Mouse (Mus musculus): ENCODE data around the gene Skil. TPM values are rescaled to one million over a fixed set of nuclear protein-coding genes. Genes with fewer than 3 reads are reported as not detected.

Skil gene
- polyA plus RNA-seq, 1 experiment from 2014 or later, result 29.9 TPM

- Histone ChIP-seq H3K4me1 (ENCODE audit: control insufficient read depth, insufficient read depth, low read length) (peaks cover 4% of the 10 kb centered on the region), H3K4me3 (ENCODE audit: low read depth, low read length) (peak overlapping the region; percentile 30), H3K27ac (ENCODE audit: low read length) (no peak overlapping the region), H3K27me3 (ENCODE audit: control insufficient read depth, insufficient read depth, low read depth, low read length) (no peaks in the 10 kb centered on the region), H3K36me3 (ENCODE audit: control insufficient read depth, insufficient read depth, low read length) (no peaks in the 10 kb centered on the region), H3K9ac (ENCODE audit: low read depth, low read length) (no peak overlapping the region), H3K9me3 (replicated peaks; ENCODE audit: control insufficient read depth, low read length, poor library complexity, severe bottlenecking) (no peaks in the 10 kb centered on the region), H3K4me2 (ENCODE audit: low read length) (peak overlapping the region; percentile 54)
- peak; percentile 94 for ATAC-seq
- WGBS, result 4% methylated on average over 30 of the region's 30 CpGs
These were observed 37.9 kb upstream of the Skil start for GRCm38 (mm10) chr3:31056651-31057627.

- Histone ChIP-seq H3K4me2 (ENCODE audit: low read length) (no peak overlapping the region), H3K9me3 (replicated peaks; ENCODE audit: control insufficient read depth, low read length, poor library complexity, severe bottlenecking) (no peaks in the 10 kb centered on the region), H3K27ac (ENCODE audit: low read length) (no peak overlapping the region), H3K9ac (ENCODE audit: low read depth, low read length) (no peak overlapping the region), H3K27me3 (ENCODE audit: control insufficient read depth, insufficient read depth, low read depth, low read length) (no peaks in the 10 kb centered on the region), H3K4me3 (ENCODE audit: low read depth, low read length) (no peak overlapping the region), H3K36me3 (ENCODE audit: control insufficient read depth, insufficient read depth, low read length) (no peaks in the 10 kb centered on the region), H3K4me1 (ENCODE audit: control insufficient read depth, insufficient read depth, low read length) (peaks cover 4% of the 10 kb centered on the region)
- WGBS, result 86% methylated on average over 8 of the region's 8 CpGs
- no peak for ATAC-seq
These were observed 34.1 kb upstream of the Skil start for GRCm38 (mm10) chr3:31060745-31061102.

- no peaks in the 10 kb centered on the region for H3K36me3 ChIP-seq (ENCODE audit: control insufficient read depth, insufficient read depth, low read length)
- no peak overlapping the region for H3K4me2 ChIP-seq (ENCODE audit: low read length)
- H3K9ac ChIP-seq (ENCODE audit: low read depth, low read length), result no peak overlapping the region
- H3K9me3 ChIP-seq (replicated peaks; ENCODE audit: control insufficient read depth, low read length, poor library complexity, severe bottlenecking), result no peaks in the 10 kb centered on the region
- no peak overlapping the region for H3K27ac ChIP-seq (ENCODE audit: low read length)
- no peak overlapping the region for H3K4me3 ChIP-seq (ENCODE audit: low read depth, low read length)
- ATAC-seq, result no peak
- H3K4me1 ChIP-seq (ENCODE audit: control insufficient read depth, insufficient read depth, low read length), result peaks cover 3% of the 10 kb centered on the region
- H3K27me3 ChIP-seq (ENCODE audit: control insufficient read depth, insufficient read depth, low read depth, low read length), result no peaks in the 10 kb centered on the region
- WGBS, result 66% methylated on average over 20 of the region's 20 CpGs
These were observed 33.6 kb upstream of the Skil start for GRCm38 (mm10) chr3:31061103-31061785.

- H3K4me1 ChIP-seq (ENCODE audit: control insufficient read depth, insufficient read depth, low read length), result no peaks in the 10 kb centered on the region
- no peak for ATAC-seq
- no peak overlapping the region for H3K4me3 ChIP-seq (ENCODE audit: low read depth, low read length)
- no peaks in the 10 kb centered on the region for H3K27me3 ChIP-seq (ENCODE audit: control insufficient read depth, insufficient read depth, low read depth, low read length)
- WGBS, result 78% methylated on average over 4 of the region's 4 CpGs
- no peak overlapping the region for H3K9ac ChIP-seq (ENCODE audit: low read depth, low read length)
- no peak overlapping the region for H3K27ac ChIP-seq (ENCODE audit: low read length)
- H3K9me3 ChIP-seq (replicated peaks; ENCODE audit: control insufficient read depth, low read length, poor library complexity, severe bottlenecking), result no peaks in the 10 kb centered on the region
- H3K4me2 ChIP-seq (ENCODE audit: low read length), result no peak overlapping the region
- no peaks in the 10 kb centered on the region for H3K36me3 ChIP-seq (ENCODE audit: control insufficient read depth, insufficient read depth, low read length)
These were observed 33.1 kb upstream of the Skil start for GRCm38 (mm10) chr3:31061786-31062120.

- ATAC-seq, result no peak
- H3K9me3 ChIP-seq (replicated peaks; ENCODE audit: control insufficient read depth, low read length, poor library complexity, severe bottlenecking), result no peaks in the 10 kb centered on the region
- H3K9ac ChIP-seq (ENCODE audit: low read depth, low read length), result no peak overlapping the region
These were observed 32.5 kb upstream of the Skil start for GRCm38 (mm10) chr3:31062325-31062724.

GRCm38 (mm10) chr3:31068482-31068881 is 26.4 kb upstream of the Skil start:
- Histone ChIP-seq H3K4me3 (ENCODE audit: low read depth, low read length) (no peak overlapping the region), H3K9me3 (replicated peaks; ENCODE audit: control insufficient read depth, low read length, poor library complexity, severe bottlenecking) (no peaks in the 10 kb centered on the region), H3K4me1 (ENCODE audit: control insufficient read depth, insufficient read depth, low read length) (no peaks in the 10 kb centered on the region), H3K27me3 (ENCODE audit: control insufficient read depth, insufficient read depth, low read depth, low read length) (no peaks in the 10 kb centered on the region), H3K9ac (ENCODE audit: low read depth, low read length) (no peak overlapping the region), H3K36me3 (ENCODE audit: control insufficient read depth, insufficient read depth, low read length) (no peaks in the 10 kb centered on the region), H3K4me2 (ENCODE audit: low read length) (no peak overlapping the region), H3K27ac (ENCODE audit: low read length) (no peak overlapping the region)
- ATAC-seq, result no peak
- WGBS, result 71% methylated on average over 7 of the region's 7 CpGs

More at GRCm38 (mm10) chr3:31062325-31062724, 32.5 kb upstream of the Skil start:
- H3K4me1 ChIP-seq (ENCODE audit: control insufficient read depth, insufficient read depth, low read length), result no peaks in the 10 kb centered on the region
- H3K4me2 ChIP-seq (ENCODE audit: low read length), result no peak overlapping the region
- no peak overlapping the region for H3K27ac ChIP-seq (ENCODE audit: low read length)
- H3K36me3 ChIP-seq (ENCODE audit: control insufficient read depth, insufficient read depth, low read length), result no peaks in the 10 kb centered on the region
- no peaks in the 10 kb centered on the region for H3K27me3 ChIP-seq (ENCODE audit: control insufficient read depth, insufficient read depth, low read depth, low read length)
- no peak overlapping the region for H3K4me3 ChIP-seq (ENCODE audit: low read depth, low read length)
- 94% methylated on average over 7 of the region's 7 CpGs for WGBS

- 93% methylated on average over 14 of the region's 14 CpGs for WGBS
- Histone ChIP-seq H3K27ac (ENCODE audit: low read length) (no peak overlapping the region), H3K27me3 (ENCODE audit: control insufficient read depth, insufficient read depth, low read depth, low read length) (no peaks in the 10 kb centered on the region), H3K4me2 (ENCODE audit: low read length) (no peak overlapping the region), H3K9ac (ENCODE audit: low read depth, low read length) (no peak overlapping the region), H3K9me3 (replicated peaks; ENCODE audit: control insufficient read depth, low read length, poor library complexity, severe bottlenecking) (no peaks in the 10 kb centered on the region), H3K4me3 (ENCODE audit: low read depth, low read length) (no peak overlapping the region), H3K36me3 (ENCODE audit: control insufficient read depth, insufficient read depth, low read length) (no peaks in the 10 kb centered on the region), H3K4me1 (ENCODE audit: control insufficient read depth, insufficient read depth, low read length) (no peaks in the 10 kb centered on the region)
- ATAC-seq, result no peak
These were observed 23.1 kb upstream of the Skil start for GRCm38 (mm10) chr3:31071804-31072203.

GRCm38 (mm10) chr3:31075808-31076207 is 19.1 kb upstream of the Skil start:
- ATAC-seq, result no peak
- Histone ChIP-seq H3K4me1 (ENCODE audit: control insufficient read depth, insufficient read depth, low read length) (no peaks in the 10 kb centered on the region), H3K36me3 (ENCODE audit: control insufficient read depth, insufficient read depth, low read length) (no peaks in the 10 kb centered on the region), H3K27me3 (ENCODE audit: control insufficient read depth, insufficient read depth, low read depth, low read length) (no peaks in the 10 kb centered on the region), H3K4me3 (ENCODE audit: low read depth, low read length) (no peak overlapping the region), H3K4me2 (ENCODE audit: low read length) (no peak overlapping the region), H3K9ac (ENCODE audit: low read depth, low read length) (no peak overlapping the region), H3K9me3 (replicated peaks; ENCODE audit: control insufficient read depth, low read length, poor library complexity, severe bottlenecking) (no peaks in the 10 kb centered on the region), H3K27ac (ENCODE audit: low read length) (no peak overlapping the region)
- WGBS, result 83% methylated on average over 11 of the region's 11 CpGs

- Histone ChIP-seq H3K27ac (ENCODE audit: low read length) (no peak overlapping the region), H3K36me3 (ENCODE audit: control insufficient read depth, insufficient read depth, low read length) (no peaks in the 10 kb centered on the region), H3K4me3 (ENCODE audit: low read depth, low read length) (no peak overlapping the region), H3K4me2 (ENCODE audit: low read length) (no peak overlapping the region), H3K27me3 (ENCODE audit: control insufficient read depth, insufficient read depth, low read depth, low read length) (no peaks in the 10 kb centered on the region), H3K4me1 (ENCODE audit: control insufficient read depth, insufficient read depth, low read length) (no peaks in the 10 kb centered on the region), H3K9ac (ENCODE audit: low read depth, low read length) (no peak overlapping the region), H3K9me3 (replicated peaks; ENCODE audit: control insufficient read depth, low read length, poor library complexity, severe bottlenecking) (no peaks in the 10 kb centered on the region)
- ATAC-seq, result no peak
- 91% methylated on average over 6 of the region's 6 CpGs for WGBS
These were observed 17.7 kb upstream of the Skil start for GRCm38 (mm10) chr3:31077068-31077703.

Measured in midbrain, embryonic 16.5 days (tissue).